Mouse (Mus musculus) inflammation-experienced regulatory T-cells (primary cell): ENCODE results near the gene Gm17660. TPM values are rescaled to one million over a fixed set of nuclear protein-coding genes. Genes with fewer than 3 reads are reported as not detected.

Source experiments
- polyA plus RNA-seq, 2 experiments: library from polyadenylated mRNA; unstranded; fragments of 100-300 nt; shearing (Covaris generic); gene quantifications; one replicate each; pipeline ENCODE4 v1.2.1; 2017

The Gm17660 gene
- not detected for polyA plus RNA-seq

GRCm38 (mm10) chr5:104077508-104077907 is at the start of gene Gm17660:
TSS of gene Gm17660 (minus strand) at chr5:104077608.

GRCm38 (mm10) chr5:104113491-104114172 is 36.2 kb upstream of the Gm17660 start, which contains the start of gene Sparcl1:
TSS of gene Sparcl1 (minus strand) at chr5:104113733.

GRCm38 (mm10) chr5:104046256-104047199 is 30.9 kb downstream of the Gm17660 start, which contains the start of gene Nudt9:
TSS of gene Nudt9 (plus strand) at chr5:104046306.

GRCm38 (mm10) chr5:104021597-104022378 is 55.6 kb downstream of the Gm17660 start, which contains the start of gene Hsd17b11:
TSS of gene Hsd17b11 (minus strand) at chr5:104021919.

Other genes starting within 250 kb of the Gm17660 start
- 1 to 10 TPM; 5.1 to 9.0 TPM for gene Klhl8, start 166.3 kb downstream of the Gm17660 start, polyA plus RNA-seq
- under 1 TPM in 1 of 2 experiments, not detected in 1; 0.12 TPM for gene Hsd17b13, start 100.2 kb downstream of the Gm17660 start, polyA plus RNA-seq
- gene Hsd17b11, start 55.7 kb downstream of the Gm17660 start, polyA plus RNA-seq = 1 to 10 TPM; 4.7 to 8.9 TPM
- 10 to 100 TPM; 50.2 to 81.3 TPM for gene Nudt9, start 31.3 kb downstream of the Gm17660 start, polyA plus RNA-seq
- gene Sparcl1, start 36.1 kb upstream of the Gm17660 start, polyA plus RNA-seq = under 1 TPM; 0.34 to 0.56 TPM
- gene Dspp, start 93.1 kb upstream of the Gm17660 start, polyA plus RNA-seq = not detected
- not detected for gene Dmp1, start 125.0 kb upstream of the Gm17660 start, polyA plus RNA-seq
- gene Ibsp, start 221.6 kb upstream of the Gm17660 start, polyA plus RNA-seq = under 1 TPM; 0.07 to 0.94 TPM
- gene Mepe, start 247.7 kb upstream of the Gm17660 start, polyA plus RNA-seq = not detected